Mouse (Mus musculus) liver, embryonic 15.5 days (tissue): ENCODE measurements around the gene Actbl2. TPM values are rescaled to one million over a fixed set of nuclear protein-coding genes. Genes with fewer than 3 reads are reported as not detected.

ENCODE experiments used
- ATAC-seq: fragments of 200-750 bp; cut with Nextera tagmentation; 2 replicates; pipeline ENCODE4 v1.8.0; 2017; ENCODE audit warnings: moderate number of reproducible peaks, mild to moderate bottlenecking, moderate library complexity; ENCODE audit not compliant: insufficient read depth
- H3K27ac ChIP-seq: fragments of 300-500 bp; sonication (generic); replicated peaks from 2 replicates; pipeline ENCODE4 v1.5.1; 2015; ENCODE audit warnings: mild to moderate bottlenecking, inconsistent platforms
- H3K27me3 ChIP-seq: fragments of 300-500 bp; sonication (generic); 2 replicates; pipeline ENCODE4 v1.6.1; 2015; ENCODE audit warnings: mild to moderate bottlenecking, inconsistent platforms
- H3K36me3 ChIP-seq: fragments of 300-500 bp; sonication (generic); replicated peaks from 2 replicates; pipeline ENCODE4 v1.6.1; 2015; ENCODE audit warnings: moderate library complexity, mild to moderate bottlenecking, inconsistent platforms
- H3K4me1 ChIP-seq: fragments of 300-500 bp; sonication (generic); replicated peaks from 2 replicates; pipeline ENCODE4 v1.6.1; 2015; ENCODE audit warnings: inconsistent platforms
- H3K4me2 ChIP-seq: fragments of 300-500 bp; sonication (generic); 2 replicates; pipeline ENCODE4 v1.6.1; 2015; ENCODE audit warnings: moderate library complexity, mild to moderate bottlenecking, inconsistent platforms
- H3K4me3 ChIP-seq: fragments of 300-500 bp; sonication (generic); replicated peaks from 2 replicates; pipeline ENCODE4 v1.5.1; 2015; ENCODE audit warnings: mild to moderate bottlenecking, inconsistent platforms
- H3K9ac ChIP-seq: fragments of 300-500 bp; sonication (generic); 2 replicates; pipeline ENCODE4 v1.6.1; 2015; ENCODE audit warnings: moderate library complexity, mild to moderate bottlenecking, inconsistent platforms
- H3K9me3 ChIP-seq: fragments of 300-500 bp; sonication (generic); replicated peaks from 2 replicates; pipeline ENCODE4 v1.6.1; 2016; ENCODE audit warnings: inconsistent platforms
- WGBS: fragments of 180-500 bp; shearing (Covaris S2); methylation state at CpG from one replicate; pipeline ENCODE4 v1.1.7; 2015; ENCODE audit warnings: mixed read lengths; ENCODE audit not compliant: insufficient replicate concordance; 5-methylcytosine and 5-hydroxymethylcytosine counted together
- polyA plus RNA-seq: library from polyadenylated mRNA; unstranded; fragments of >200 nt; fragmentation: Nextera tagmentation; extraction: Ambion mirVana; gene quantifications from 2 replicates; pipeline ENCODE4 v1.2.1, GENCODE M21; 2015

Gene Actbl2
- polyA plus RNA-seq, 1 experiment from 2014 or later: not detected

GRCm38 (mm10) chr13:111271868-111272267 is 17.1 kb downstream of the Actbl2 start:
- no peaks in the 10 kb centered on the region for H3K27me3 ChIP-seq
- no peak for ATAC-seq
- H3K9ac ChIP-seq: no peak overlapping the region
- no peak overlapping the region for H3K4me3 ChIP-seq
- no peak overlapping the region for H3K4me2 ChIP-seq
- H3K27ac ChIP-seq: no peak overlapping the region
- 68% methylated on average over 8 of the region's 8 CpGs for WGBS
- H3K36me3 ChIP-seq: no peaks in the 10 kb centered on the region
- 0 out of 2 replicates have a peak, but pooled peaks cover 3% of the 10 kb centered on the region for H3K4me1 ChIP-seq
- no peaks in the 10 kb centered on the region for H3K9me3 ChIP-seq

DNA sequence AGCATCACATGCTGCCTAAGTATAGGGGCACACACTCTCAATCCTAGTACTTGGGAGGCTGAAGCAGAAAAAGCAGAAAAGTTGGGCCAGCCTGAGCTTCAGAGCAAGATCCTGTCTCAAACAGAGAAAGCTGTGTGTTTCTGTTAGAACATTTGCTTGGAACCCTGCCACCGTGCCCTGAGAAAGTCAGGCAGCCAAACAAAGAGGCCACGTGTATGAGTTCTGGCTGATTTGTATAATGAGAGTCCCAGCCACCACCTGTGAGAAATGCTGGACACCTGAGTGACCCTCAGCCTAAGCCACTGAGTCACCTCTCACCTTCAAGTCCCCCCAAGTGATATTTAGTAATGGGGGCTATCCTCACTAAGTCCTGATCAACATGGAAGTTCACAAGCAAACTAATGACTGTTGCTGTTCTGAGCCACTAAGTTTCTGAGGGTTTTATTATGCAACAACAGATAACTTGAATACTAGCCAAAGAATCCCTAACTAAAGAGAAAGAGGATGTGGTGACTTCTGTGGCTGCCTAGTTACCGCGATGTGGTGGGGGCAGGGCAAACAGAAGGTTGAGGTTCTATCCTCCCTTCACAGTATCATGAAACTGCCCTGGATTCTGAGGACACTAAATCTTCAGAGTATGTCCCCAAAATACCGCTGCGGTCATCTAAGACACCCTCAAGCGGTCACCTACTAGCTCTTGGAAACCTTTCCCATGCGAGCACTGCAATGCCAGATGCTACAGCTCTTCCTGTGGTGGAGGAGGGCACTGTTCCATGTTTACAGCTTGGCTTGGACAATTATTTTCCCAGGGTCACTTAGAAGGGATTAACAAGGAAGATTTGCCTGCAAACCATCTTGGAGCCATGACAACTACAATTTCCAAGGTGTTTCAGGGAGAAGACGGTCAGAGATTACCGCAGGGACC is 31.9 kb downstream of the Actbl2 start:
- Histone ChIP-seq H3K9me3 (no peaks in the 10 kb centered on the region), H3K27me3 (no peaks in the 10 kb centered on the region), H3K4me2 (no peak overlapping the region), H3K4me3 (no peak overlapping the region), H3K36me3 (no peaks in the 10 kb centered on the region), H3K4me1 (no peaks in the 10 kb centered on the region; the same call in 1 of the 2 replicates), H3K9ac (no peak overlapping the region), H3K27ac (no peak overlapping the region)
- 34% methylated on average over 10 of the region's 10 CpGs for WGBS
- ATAC-seq: no peak

DNA sequence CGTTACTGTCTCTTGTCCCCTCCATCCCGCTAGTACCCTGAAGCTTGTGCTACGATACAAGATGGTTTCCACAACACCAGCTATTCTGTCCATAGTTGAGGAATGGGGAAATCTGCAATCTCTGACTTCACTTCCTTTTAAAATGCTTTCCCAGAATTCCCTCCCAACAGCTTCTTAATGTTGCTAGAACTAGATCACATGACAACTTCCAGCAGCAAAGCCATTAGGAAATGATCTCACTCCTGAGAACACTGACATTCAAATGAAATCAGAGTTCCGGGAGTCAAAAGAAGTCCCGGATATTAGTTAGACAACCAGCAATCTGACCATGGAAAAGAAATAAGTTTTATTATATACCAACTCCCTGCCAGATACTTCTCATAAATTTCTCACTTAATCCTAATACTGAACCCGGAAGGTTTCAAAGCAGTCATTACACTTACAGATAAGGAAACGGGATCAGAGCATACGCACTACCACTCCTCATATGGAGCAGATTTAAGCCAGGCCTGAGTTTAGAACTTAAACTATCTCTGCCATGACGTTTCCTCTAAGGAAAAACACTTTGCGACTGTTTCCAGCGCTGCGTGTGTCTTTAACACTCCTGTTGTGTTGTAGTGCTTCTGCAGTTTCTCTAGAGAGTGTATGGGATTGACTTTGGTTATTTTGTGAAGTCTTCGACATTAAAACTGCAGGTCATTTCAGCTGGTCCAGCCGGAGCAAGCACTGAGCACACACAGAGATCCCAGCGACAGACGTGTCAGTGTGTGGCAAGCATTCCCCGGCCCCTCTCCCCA is 36.5 kb downstream of the Actbl2 start:
- 57% methylated on average over 17 of the region's 17 CpGs for WGBS
- H3K9ac ChIP-seq: no peak overlapping the region
- peak; percentile 44 for ATAC-seq
- no peak overlapping the region for H3K4me2 ChIP-seq
- H3K36me3 ChIP-seq: no peaks in the 10 kb centered on the region
- H3K4me3 ChIP-seq: no peak overlapping the region
- no peaks in the 10 kb centered on the region; the same call in 1 of the 2 replicates for H3K4me1 ChIP-seq
- H3K27me3 ChIP-seq: no peaks in the 10 kb centered on the region
- H3K27ac ChIP-seq: no peak overlapping the region
- no peaks in the 10 kb centered on the region for H3K9me3 ChIP-seq

DNA sequence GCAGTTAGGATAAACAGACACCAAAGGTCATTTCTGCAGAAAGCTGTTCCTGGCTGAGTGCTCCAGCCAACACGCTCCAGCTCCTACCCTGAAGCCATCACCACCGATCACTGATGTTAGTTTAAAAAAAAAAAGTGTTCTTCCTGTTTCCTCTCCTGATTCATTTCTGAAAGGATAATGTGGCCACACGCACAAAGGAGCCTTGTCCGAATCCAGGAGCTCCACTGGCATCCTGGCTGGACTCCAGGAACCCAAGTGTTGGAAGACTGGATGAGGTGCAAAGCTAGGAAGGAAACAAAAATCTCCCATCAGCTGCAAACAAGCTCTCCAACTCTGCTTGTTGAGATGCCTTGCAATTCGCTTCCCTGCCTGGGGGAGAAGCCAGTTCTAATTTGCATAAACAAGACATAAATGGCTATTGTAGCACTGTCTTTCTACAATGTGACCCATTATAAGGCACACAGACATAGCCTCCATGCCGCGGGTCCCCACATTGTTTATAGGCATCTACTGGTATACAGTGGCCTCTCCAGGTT is 37.2 kb downstream of the Actbl2 start:
- Histone ChIP-seq H3K4me2 (no peak overlapping the region), H3K27ac (no peak overlapping the region), H3K9ac (no peak overlapping the region), H3K4me1 (no peaks in the 10 kb centered on the region; the same call in 1 of the 2 replicates), H3K27me3 (no peaks in the 10 kb centered on the region), H3K9me3 (no peaks in the 10 kb centered on the region), H3K36me3 (no peaks in the 10 kb centered on the region), H3K4me3 (no peak overlapping the region)
- ATAC-seq: no peak
- WGBS: 44% methylated on average over 7 of the region's 7 CpGs

- ATAC-seq: no peak
- H3K9me3 ChIP-seq: no peaks in the 10 kb centered on the region
- no peaks in the 10 kb centered on the region for H3K36me3 ChIP-seq
- H3K4me1 ChIP-seq: no peaks in the 10 kb centered on the region; the same call in 1 of the 2 replicates
- 64% methylated on average over 2 of the region's 2 CpGs for WGBS
- no peak overlapping the region for H3K9ac ChIP-seq
- H3K27ac ChIP-seq: no peak overlapping the region
- H3K4me2 ChIP-seq: no peak overlapping the region
- no peak overlapping the region for H3K4me3 ChIP-seq
- H3K27me3 ChIP-seq: no peaks in the 10 kb centered on the region
These were observed 38.7 kb downstream of the Actbl2 start for GRCm38 (mm10) chr13:111293478-111293877.

GRCm38 (mm10) chr13:111294965-111295494 is 40.2 kb downstream of the Actbl2 start:
- H3K9ac ChIP-seq: no peak overlapping the region
- H3K4me1 ChIP-seq: no peaks in the 10 kb centered on the region; the same call in 1 of the 2 replicates
- WGBS: 56% methylated on average over 4 of the region's 4 CpGs
- H3K27me3 ChIP-seq: no peaks in the 10 kb centered on the region
- H3K27ac ChIP-seq: no peak overlapping the region
- no peaks in the 10 kb centered on the region for H3K9me3 ChIP-seq
- ATAC-seq: no peak
- no peaks in the 10 kb centered on the region for H3K36me3 ChIP-seq
- H3K4me2 ChIP-seq: no peak overlapping the region
- H3K4me3 ChIP-seq: no peak overlapping the region

GRCm38 (mm10) chr13:111296029-111296428 is 41.2 kb downstream of the Actbl2 start:
- Histone ChIP-seq H3K27ac (no peak overlapping the region), H3K27me3 (no peaks in the 10 kb centered on the region), H3K4me1 (no peaks in the 10 kb centered on the region; the same call in 1 of the 2 replicates), H3K36me3 (no peaks in the 10 kb centered on the region), H3K9ac (no peak overlapping the region), H3K4me3 (no peak overlapping the region), H3K4me2 (no peak overlapping the region), H3K9me3 (no peaks in the 10 kb centered on the region)
- WGBS: 33% methylated on average over 5 of the region's 5 CpGs
- no peak for ATAC-seq

DNA sequence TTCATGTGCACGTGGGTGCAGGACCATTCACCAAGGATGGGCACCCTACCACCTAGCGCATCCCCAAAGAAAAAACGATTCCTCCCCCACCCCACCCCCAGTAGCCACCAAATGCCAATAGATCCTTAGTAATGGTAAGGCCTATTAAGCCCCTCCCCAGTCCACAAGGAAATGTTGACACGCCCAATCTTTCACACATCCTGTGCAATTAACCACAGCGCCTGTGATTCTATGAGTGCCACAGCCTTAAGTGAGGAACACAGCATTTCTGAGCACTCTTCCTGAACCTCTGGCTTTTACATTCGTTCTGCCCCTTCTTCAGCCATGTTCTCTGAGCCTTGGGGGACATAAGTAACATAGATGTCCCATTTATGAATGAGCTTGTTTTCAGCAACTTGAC is 42.8 kb downstream of the Actbl2 start:
- H3K4me2 ChIP-seq: no peak overlapping the region
- H3K27ac ChIP-seq: no peak overlapping the region
- no peak overlapping the region for H3K4me3 ChIP-seq
- no peaks in the 10 kb centered on the region for H3K4me1 ChIP-seq
- H3K27me3 ChIP-seq: no peaks in the 10 kb centered on the region
- no peak for ATAC-seq
- H3K36me3 ChIP-seq: no peaks in the 10 kb centered on the region
- H3K9ac ChIP-seq: no peak overlapping the region
- H3K9me3 ChIP-seq: no peaks in the 10 kb centered on the region
- WGBS: 44% methylated on average over 6 of the region's 6 CpGs

DNA sequence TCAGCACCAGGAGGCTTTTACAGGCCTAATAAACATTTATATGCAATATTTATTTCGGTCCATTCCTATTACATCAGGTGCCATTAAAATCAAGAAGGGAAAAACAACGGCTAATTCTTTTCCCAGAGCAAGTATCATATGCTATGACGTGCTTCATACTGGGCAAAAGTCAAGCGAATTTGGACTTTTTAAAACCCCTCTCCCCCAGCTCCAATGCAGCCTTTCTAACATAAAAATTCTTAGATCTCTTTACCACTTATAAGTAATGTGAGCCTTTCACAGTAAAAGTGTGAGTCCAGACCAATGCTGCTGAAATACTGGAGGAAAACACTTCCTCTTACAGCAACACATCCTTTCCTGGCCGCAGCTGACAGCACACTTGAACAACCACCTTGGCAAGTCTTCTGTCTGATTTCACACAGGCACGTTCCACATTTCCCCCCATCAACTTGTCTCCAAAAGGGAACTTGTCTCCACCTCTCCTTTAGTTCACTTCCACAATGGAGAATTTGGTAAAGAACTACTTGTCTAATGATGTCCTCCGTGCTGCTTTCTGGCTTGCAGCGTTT is 44.4 kb downstream of the Actbl2 start:
- no peaks in the 10 kb centered on the region for H3K27me3 ChIP-seq
- H3K9me3 ChIP-seq: no peaks in the 10 kb centered on the region
- 51% methylated on average over 8 of the region's 8 CpGs for WGBS
- H3K4me3 ChIP-seq: no peak overlapping the region
- no peak overlapping the region for H3K9ac ChIP-seq
- H3K4me1 ChIP-seq: no peaks in the 10 kb centered on the region
- no peak overlapping the region for H3K27ac ChIP-seq
- no peaks in the 10 kb centered on the region for H3K36me3 ChIP-seq
- no peak for ATAC-seq
- H3K4me2 ChIP-seq: no peak overlapping the region

- H3K4me2 ChIP-seq: no peak overlapping the region
- H3K36me3 ChIP-seq: no peaks in the 10 kb centered on the region
- ATAC-seq: no peak
- H3K27ac ChIP-seq: no peak overlapping the region
- no peaks in the 10 kb centered on the region for H3K9me3 ChIP-seq
- no peak overlapping the region for H3K9ac ChIP-seq
- H3K4me3 ChIP-seq: no peak overlapping the region
- 47% methylated on average over 3 of the region's 3 CpGs for WGBS
- no peaks in the 10 kb centered on the region for H3K4me1 ChIP-seq
- no peaks in the 10 kb centered on the region for H3K27me3 ChIP-seq
These were observed 46.0 kb downstream of the Actbl2 start for GRCm38 (mm10) chr13:111300846-111301245.
